Mouse (Mus musculus) MEL (cell line): ENCODE results near the gene Ddost.

ENCODE experiments used
- CTCF ChIP-seq, 3 experiments: IDR thresholded peaks in 2 of 3; conservative IDR thresholded peaks in 1 of 3; 2 replicates each; pipeline ENCODE4 v1.5.1; 2011 to 2012; ENCODE audit warnings: low read length in 3 of 3, low read depth in 2 of 3, mild to moderate bottlenecking in 2 of 3, improper control_type of control experiment in 1 of 3, inconsistent platforms in 1 of 3, mixed read lengths in 1 of 3, moderate library complexity in 1 of 3; ENCODE audit not compliant: control insufficient read depth in 1 of 3, insufficient read depth in 1 of 3, poor library complexity in 1 of 3, severe bottlenecking in 1 of 3
- E2F4 ChIP-seq: IDR thresholded peaks from 2 replicates; pipeline ENCODE4 v1.6.1; 2011; ENCODE audit warnings: low read depth, low read length, improper control_type of control experiment, borderline replicate concordance
- POLR2A ChIP-seq, 2 experiments: IDR thresholded peaks; 2 replicates each; pipeline ENCODE4 v1.6.1; 2011 to 2012; ENCODE audit warnings: low read length in 2 of 2, mild to moderate bottlenecking in 2 of 2, control low read depth in 1 of 2, improper control_type of control experiment in 1 of 2, low read depth in 1 of 2, moderate library complexity in 1 of 2; ENCODE audit not compliant: control insufficient read depth in 1 of 2, insufficient read depth in 1 of 2, poor library complexity in 1 of 2
- TCF12 ChIP-seq: IDR thresholded peaks from 2 replicates; pipeline ENCODE4 v1.6.1; 2014; ENCODE audit warnings: low read depth, mild to moderate bottlenecking, inconsistent platforms, low read length, improper control_type of control experiment, moderate library complexity

DNA sequence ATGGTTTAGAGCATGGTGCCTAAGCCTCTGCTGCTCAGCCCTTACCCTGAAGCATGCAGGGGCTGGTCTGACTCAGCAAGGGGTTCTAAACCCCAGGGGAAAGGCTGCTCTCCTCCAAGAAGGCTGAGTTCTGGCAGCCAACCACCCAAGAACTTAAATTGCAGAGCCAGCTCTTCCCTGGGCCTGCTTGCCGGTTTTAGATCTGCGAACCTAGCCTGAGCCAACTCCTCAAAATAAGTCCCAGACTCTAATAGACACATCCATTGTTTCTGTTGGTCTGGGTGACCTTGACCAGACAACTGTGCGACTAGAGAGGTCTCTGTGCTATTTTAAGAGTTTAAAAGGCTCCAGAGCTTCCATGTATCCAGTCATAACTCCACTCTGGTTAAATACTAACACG lies 19.2 kb downstream of the Ddost start:
- TF ChIP-seq CTCF (IDR thresholded peaks at IDR 0.05 in 2 of 3, conservative IDR thresholded peaks at IDR 0.05 in 1 of 3; ENCODE audit: control insufficient read depth in 1 of 3, insufficient read depth in 1 of 3, low read depth in 2 of 3, low read length in 3 of 3, poor library complexity in 1 of 3, severe bottlenecking in 1 of 3) (no peak), TCF12 (no peak), POLR2A (IDR thresholded peaks at IDR 0.05; ENCODE audit: control insufficient read depth in 1 of 2, insufficient read depth in 1 of 2, low read depth in 1 of 2, low read length in 2 of 2, poor library complexity in 1 of 2) (no peak), E2F4 (no peak)
